Mouse (Mus musculus): ENCODE measurements around the gene Socs4. TPM values are rescaled to one million over a fixed set of nuclear protein-coding genes. Genes with fewer than 3 reads are reported as not detected.

The Socs4 gene
- total and polyA plus RNA-seq, 3 experiments = 7.0 to 25.1 (median 13.2) TPM

- H3K4me3 ChIP-seq (replicated peaks in 1 of 3; ENCODE audit: low read depth in 2 of 3, low read length in 2 of 3, poor library complexity in 1 of 3) = no peak overlapping the region
- H3K79me2 ChIP-seq (replicated peaks; ENCODE audit: control insufficient read depth, extremely low read depth, insufficient read depth, poor library complexity, severe bottlenecking) = 0 out of 2 replicates have a peak, but pooled peaks cover 2% of the 10 kb centered on the region
- dilution Hi-C loops (cut with MboI; ENCODE audit: extremely low pct_ligation_motif_present, extremely low pct_unique_long_range_greater_than_20kb, low sequenced_read_pairs) = no loop called here
- no peak overlapping the region for H3K4me2 ChIP-seq (ENCODE audit: insufficient read depth, low read depth, poor library complexity, severe bottlenecking)
- peaks cover 46 to 78% of the 10 kb centered on the region in 2 experiments for H3K36me3 ChIP-seq (replicated peaks in 1 of 2; ENCODE audit: control insufficient read depth in 1 of 2, insufficient read depth in 1 of 2, low read length in 1 of 2)
- H3K9me3 ChIP-seq (replicated peaks; ENCODE audit: low read length) = no peaks in the 10 kb centered on the region
- TF ChIP-seq MXI1 (IDR thresholded peaks at IDR 0.05; ENCODE audit: low read depth, low read length) (no peak), ZC3H11A (IDR thresholded peaks at IDR 0.05; ENCODE audit: low read depth, low read length) (no peak), KAT2A (IDR thresholded peaks at IDR 0.05; ENCODE audit: insufficient replicate concordance, low read length) (no peak), JUN (IDR thresholded peaks at IDR 0.05; ENCODE audit: insufficient read depth, low read depth, low read length) (no peak), POLR2A (IDR thresholded peaks at IDR 0.05; ENCODE audit: low read depth, low read length) (no peak), MYC (IDR thresholded peaks at IDR 0.05; ENCODE audit: low read depth, low read length) (no peak), RAD21 (IDR thresholded peaks at IDR 0.05; ENCODE audit: low read depth, low read length) (no peak), BHLHE40 (IDR thresholded peaks at IDR 0.05; ENCODE audit: low read depth, low read length) (no peak), MAZ (IDR thresholded peaks at IDR 0.05; ENCODE audit: low read depth, low read length) (no peak), RCOR1 (conservative IDR thresholded peaks at IDR 0.05; ENCODE audit: low read depth, low read length) (no peak), HCFC1 (IDR thresholded peaks at IDR 0.05; ENCODE audit: low read depth, low read length) (no peak), ELF1 (IDR thresholded peaks at IDR 0.05; ENCODE audit: low read depth, low read length) (no peak), NRF1 (IDR thresholded peaks at IDR 0.05; ENCODE audit: low read depth, low read length) (no peak), USF1 (IDR thresholded peaks at IDR 0.05; ENCODE audit: low read depth, low read length) (no peak), MAFK (IDR thresholded peaks at IDR 0.05; ENCODE audit: insufficient replicate concordance, low read length) (no peak), UBTF (IDR thresholded peaks at IDR 0.05; ENCODE audit: low read depth, low read length) (no peak)
- in situ Hi-C loops (cut with MboI; ENCODE audit: low pct_ligation_motif_present, low pct_unique_long_range_greater_than_20kb, low sequenced_read_pairs) = no loop called here
- no peak overlapping the region for H3K9ac ChIP-seq (ENCODE audit: insufficient read depth, low read depth)
- H3K4me1 ChIP-seq (ENCODE audit: control insufficient read depth in 1 of 2, insufficient read depth in 2 of 2) = no peaks in the 10 kb centered on the region
- H3K27ac ChIP-seq (ENCODE audit: insufficient read depth, low read depth) = no peak overlapping the region
- DNase-seq (ENCODE audit: extremely low read depth) = no peak
- no peaks in the 10 kb centered on the region for H3K27me3 ChIP-seq (replicated peaks)
Measured at GRCm38 (mm10) chr14:47265829-47266228, 10.9 kb upstream of the Socs4 start.

GRCm38 (mm10) chr14:47269056-47269455 is 7.7 kb upstream of the Socs4 start:
- DNase-seq (ENCODE audit: extremely low read depth) = no peak
- dilution Hi-C loops (cut with MboI; ENCODE audit: extremely low pct_ligation_motif_present, extremely low pct_unique_long_range_greater_than_20kb, low sequenced_read_pairs) (no loop called here), in situ Hi-C loops (cut with MboI; ENCODE audit: low pct_ligation_motif_present, low pct_unique_long_range_greater_than_20kb, low sequenced_read_pairs) (no loop called here)
- peaks cover 9% of the 10 kb centered on the region for H3K79me2 ChIP-seq (replicated peaks; ENCODE audit: control insufficient read depth, extremely low read depth, insufficient read depth, poor library complexity, severe bottlenecking)
- TF ChIP-seq ZNF384 (IDR thresholded peaks at IDR 0.05; ENCODE audit: low read depth, low read length) (no peak), ZC3H11A (IDR thresholded peaks at IDR 0.05; ENCODE audit: low read depth, low read length) (no peak), ELF1 (IDR thresholded peaks at IDR 0.05; ENCODE audit: low read depth, low read length) (no peak), UBTF (IDR thresholded peaks at IDR 0.05; ENCODE audit: low read depth, low read length) (no peak), POLR2A (IDR thresholded peaks at IDR 0.05; ENCODE audit: low read depth, low read length) (no peak), ZMIZ1 (IDR thresholded peaks at IDR 0.05; ENCODE audit: low read depth, low read length) (no peak), GABPA (IDR thresholded peaks at IDR 0.05; ENCODE audit: insufficient replicate concordance, low read depth, low read length) (no peak), MAX (IDR thresholded peaks at IDR 0.05; ENCODE audit: low read length) (no peak), RAD21 (IDR thresholded peaks at IDR 0.05; ENCODE audit: low read depth, low read length) (no peak), EP300 (IDR thresholded peaks at IDR 0.05; ENCODE audit: low read length) (no peak), NELFE (IDR thresholded peaks at IDR 0.05; ENCODE audit: low read depth, low read length) (no peak), ETS1 (conservative IDR thresholded peaks at IDR 0.05; ENCODE audit: low read depth, low read length) (no peak), CTCF (conservative IDR thresholded peaks at IDR 0.05 in 1 of 2, IDR thresholded peaks at IDR 0.05 in 1 of 2; ENCODE audit: low read depth in 2 of 2, low read length in 2 of 2) (no peak), HCFC1 (IDR thresholded peaks at IDR 0.05; ENCODE audit: low read depth, low read length) (no peak), ZKSCAN1 (IDR thresholded peaks at IDR 0.05; ENCODE audit: borderline replicate concordance, low read depth, low read length) (no peak), RCOR1 (conservative IDR thresholded peaks at IDR 0.05; ENCODE audit: low read depth, low read length) (no peak)
- H3K4me2 ChIP-seq (ENCODE audit: insufficient read depth, low read depth, poor library complexity, severe bottlenecking) = no peak overlapping the region
- H3K9ac ChIP-seq (ENCODE audit: insufficient read depth, low read depth) = no peak overlapping the region
- H3K27ac ChIP-seq (ENCODE audit: insufficient read depth, low read depth) = no peak overlapping the region
- no peak overlapping the region for H3K4me3 ChIP-seq (replicated peaks in 1 of 3; ENCODE audit: low read depth in 2 of 3, low read length in 2 of 3, poor library complexity in 1 of 3)
- H3K4me1 ChIP-seq (ENCODE audit: control insufficient read depth in 1 of 2, insufficient read depth in 2 of 2) = peaks cover 0 to 5% of the 10 kb centered on the region in 2 experiments; a peak in 2 of 4 replicates
- no peaks in the 10 kb centered on the region for H3K9me3 ChIP-seq (replicated peaks; ENCODE audit: low read length)
- H3K36me3 ChIP-seq (replicated peaks in 1 of 2; ENCODE audit: control insufficient read depth in 1 of 2, insufficient read depth in 1 of 2, low read length in 1 of 2) = peaks cover 46 to 82% of the 10 kb centered on the region in 2 experiments
- no peaks in the 10 kb centered on the region for H3K27me3 ChIP-seq (replicated peaks)
